Mouse (Mus musculus) bone marrow, adult 2 months (tissue): ENCODE measurements at regions not wholly inside any gene's neighbourhood (a gene's known extent, or its start where the extent isn't known, plus 50 kb on each side); places are given as distances from the start of the nearest gene placed in this dataset.

Experiments
- CTCF ChIP-seq: fragments of 200-500 bp; IDR thresholded peaks from 2 replicates; pipeline ENCODE4 v1.5.1; 2011; ENCODE audit warnings: low read length, control low read depth; ENCODE audit not compliant: control insufficient read depth, insufficient read depth
- POLR2A ChIP-seq: fragments of 200-500 bp; IDR thresholded peaks from 2 replicates; pipeline ENCODE4 v1.6.1; 2011; ENCODE audit warnings: low read depth, mild to moderate bottlenecking, control low read depth, low read length, borderline replicate concordance; ENCODE audit not compliant: control insufficient read depth

DNA sequence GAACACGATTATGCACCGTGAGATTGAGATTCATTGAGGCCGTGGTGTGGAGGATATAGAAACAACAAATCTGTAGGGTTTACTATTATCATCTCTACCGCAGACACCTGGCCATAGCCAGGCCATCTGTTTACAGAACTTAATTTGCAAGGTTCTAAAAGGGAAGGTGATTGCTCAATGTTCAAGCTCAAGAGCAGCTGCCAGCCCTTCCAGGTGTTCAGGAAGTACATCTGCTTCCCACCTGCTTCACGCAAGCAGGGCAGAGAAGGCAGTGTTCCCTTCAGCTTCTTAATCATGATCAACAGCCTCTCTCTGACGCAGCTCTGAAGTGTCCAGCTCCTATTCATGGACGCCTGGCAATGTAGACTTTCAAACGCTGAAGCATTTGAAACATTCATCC, 202.4 kb upstream of the Prdm1 start:
- no peak for TF ChIP-seq CTCF
- no peak for TF ChIP-seq POLR2A
